ENCODE assay signal across 10 mouse cellular contexts in the genomic region with DNA sequence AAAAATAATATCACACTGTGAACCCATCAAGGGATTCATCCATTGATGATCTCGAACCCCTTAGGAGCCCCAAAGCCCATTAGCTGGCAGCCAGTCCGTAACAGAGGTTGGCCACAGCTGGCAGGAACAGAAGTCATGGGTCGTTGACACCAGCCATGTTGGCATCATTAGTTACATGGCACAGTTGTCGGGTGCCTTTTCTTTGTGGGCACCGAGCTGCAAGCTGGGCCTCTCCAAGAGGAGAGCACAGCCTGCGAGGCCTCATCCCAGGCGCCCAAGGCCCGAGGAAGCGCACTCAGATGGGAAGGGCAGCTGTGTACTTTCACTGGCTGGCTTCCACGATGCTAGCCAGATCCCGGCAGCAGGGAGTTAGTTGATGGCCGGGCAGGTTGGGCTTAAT.
DNase-seq lines count a peak whose midpoint lies in the region; ATAC-seq and TF ChIP-seq lines count a peak whose summit lies in the region.
"Had no signal": no experiment of that assay in that cellular context is flagged by ENCODE, and none has a peak within 500 bp of the region (broad histone marks: within the 10 kb centered on the region; RNA-seq: fewer than 3 reads in every experiment).

No protein-coding gene starts in this region.

- H3K27me3 ChIP-seq in cerebellum, adult 2 months (ENCODE audit: control insufficient read depth, insufficient read depth, low read length) = no peaks in the 10 kb centered on the region
- H3K27me3 ChIP-seq in heart, embryonic 14.5 days (ENCODE audit: control insufficient read depth, insufficient read depth, low read length) = no peaks in the 10 kb centered on the region
- no peaks in the 10 kb centered on the region for H3K27me3 ChIP-seq in lung, embryonic 14.5 days (ENCODE audit: insufficient read depth, low read length)
- no peaks in the 10 kb centered on the region for H3K27me3 ChIP-seq in stomach, embryonic 14.5 days (ENCODE audit: control insufficient read depth, insufficient read depth, low read length)
- H3K27me3 ChIP-seq: liver, embryonic 13.5 days had no signal

- no peak for TF ChIP-seq POLR2A in cerebellum, adult 2 months (IDR thresholded peaks at IDR 0.05; ENCODE audit: borderline replicate concordance, insufficient read depth, low read length)

- no peak overlapping the region for H3K4me2 ChIP-seq in heart, embryonic 14.5 days (ENCODE audit: low read length)
- no peak overlapping the region for H3K4me2 ChIP-seq in lung, embryonic 14.5 days
- no peak overlapping the region for H3K4me2 ChIP-seq in stomach, embryonic 14.5 days (replicated peaks; ENCODE audit: low read depth, low read length)
- H3K4me2 ChIP-seq: liver, embryonic 13.5 days had no signal

- H3K4me3 ChIP-seq in cerebellum, adult 2 months (replicated peaks; ENCODE audit: insufficient read depth, low read depth, low read length) = no peak overlapping the region
- no peak overlapping the region for H3K4me3 ChIP-seq in heart, embryonic 14.5 days (ENCODE audit: control insufficient read depth in 1 of 2, insufficient read depth in 1 of 2, low read depth in 1 of 2, low read length in 2 of 2)
- H3K4me3 ChIP-seq in lung, embryonic 14.5 days (ENCODE audit: low read depth, low read length) = no peak overlapping the region
- H3K4me3 ChIP-seq in stomach, embryonic 14.5 days (ENCODE audit: low read depth, low read length) = no peak overlapping the region
- H3K4me3 ChIP-seq: liver, embryonic 13.5 days had no signal

- WGBS in cerebellum, adult 2 months = 61% methylated on average over 12 of the region's 12 CpGs
- 71% methylated on average over 12 of the region's 12 CpGs for WGBS in heart, embryonic 14.5 days
- 73% methylated on average over 12 of the region's 12 CpGs for WGBS in lung, embryonic 14.5 days
- WGBS in stomach, embryonic 14.5 days = 66% methylated on average over 12 of the region's 12 CpGs

- H3K9me3 ChIP-seq in heart, embryonic 14.5 days (ENCODE audit: control insufficient read depth, low read length) = no peaks in the 10 kb centered on the region
- H3K9me3 ChIP-seq in lung, embryonic 14.5 days (ENCODE audit: low read depth, low read length) = no peaks in the 10 kb centered on the region
- H3K9me3 ChIP-seq in stomach, embryonic 14.5 days (ENCODE audit: control insufficient read depth, low read depth, low read length) = no peaks in the 10 kb centered on the region
- H3K9me3 ChIP-seq: liver, embryonic 13.5 days had no signal

- intact Hi-C loops in heart, postnatal 14 days (cut with DNase I) = no loop called here

- peaks cover 55% of the 10 kb centered on the region for H3K4me1 ChIP-seq in cerebellum, adult 2 months (ENCODE audit: control insufficient read depth, insufficient read depth, low read length)
- H3K4me1 ChIP-seq in heart, embryonic 14.5 days (ENCODE audit: control insufficient read depth in 2 of 2, insufficient read depth in 2 of 2, low read length in 2 of 2) = peaks cover 30 to 41% of the 10 kb centered on the region in 2 experiments
- H3K4me1 ChIP-seq in lung, embryonic 14.5 days (ENCODE audit: insufficient read depth) = peaks cover 7% of the 10 kb centered on the region; the same call in 1 of the 2 replicates
- peaks cover 16% of the 10 kb centered on the region for H3K4me1 ChIP-seq in stomach, embryonic 14.5 days (ENCODE audit: control insufficient read depth, insufficient read depth, low read length)

- ATAC-seq in heart, embryonic 14.5 days (ENCODE audit: insufficient number of reproducible peaks, insufficient read depth, low FRiP score, low read depth) = no peak
- ATAC-seq in lung, embryonic 14.5 days (ENCODE audit: insufficient read depth) = no peak
- no peak for ATAC-seq in stomach, embryonic 14.5 days (ENCODE audit: insufficient number of reproducible peaks, insufficient read depth, low FRiP score, low read depth)

- DNase-seq in cerebellum, postnatal 10 days = peak; percentile 54 to 70
- no peak for DNase-seq in cerebellum, adult 2 months
- DNase-seq in heart, postnatal 14 days = no peak
- DNase-seq in lung, embryonic 14.5 days = no peak
- DNase-seq in lung, adult 18-20 months = no peak
- no peak for DNase-seq in cerebellum, adult 11-12 months
- DNase-seq: liver, embryonic 13.5 days; right cerebral cortex, adult 18-20 months had no signal

- H3K27ac ChIP-seq in cerebellum, adult 2 months (ENCODE audit: insufficient read depth, low read length) = no peak overlapping the region
- peak overlapping the region; percentile 21 to 78; a peak in 3 of 4 replicates for H3K27ac ChIP-seq in heart, embryonic 14.5 days (replicated peaks in 1 of 2; ENCODE audit: control insufficient read depth in 1 of 2, insufficient read depth in 1 of 2, low read depth in 2 of 2, low read length in 2 of 2)
- H3K27ac ChIP-seq in lung, embryonic 14.5 days (ENCODE audit: low read depth) = peak overlapping the region; percentile 80; the same call in 1 of the 2 replicates
- peak overlapping the region; percentile 52; the same call in 1 of the 2 replicates for H3K27ac ChIP-seq in stomach, embryonic 14.5 days (ENCODE audit: low read length)

- H3K9ac ChIP-seq in heart, embryonic 14.5 days (ENCODE audit: low read length) = no peak overlapping the region
- H3K9ac ChIP-seq in lung, embryonic 14.5 days = no peak overlapping the region
- H3K9ac ChIP-seq in stomach, embryonic 14.5 days (replicated peaks; ENCODE audit: low read depth, low read length) = no peak overlapping the region
- H3K9ac ChIP-seq: liver, embryonic 13.5 days had no signal

- no peak for TF ChIP-seq CTCF in cerebellum, adult 2 months (IDR thresholded peaks at IDR 0.05; ENCODE audit: borderline replicate concordance, insufficient read depth, low read depth, low read length)
- no peak for TF ChIP-seq CTCF in lung, embryonic 14.5 days (IDR thresholded peaks at IDR 0.05; ENCODE audit: low read depth)

- 0 out of 2 replicates have a peak, but pooled peaks cover 4% of the 10 kb centered on the region for H3K36me3 ChIP-seq in heart, embryonic 14.5 days (ENCODE audit: control insufficient read depth, insufficient read depth, low read length)
- H3K36me3 ChIP-seq in lung, embryonic 14.5 days (ENCODE audit: insufficient read depth) = peaks cover 10% of the 10 kb centered on the region; the same call in 1 of the 2 replicates
- H3K36me3 ChIP-seq in stomach, embryonic 14.5 days (ENCODE audit: control insufficient read depth, insufficient read depth, low read length) = no peaks in the 10 kb centered on the region; the same call in 1 of the 2 replicates
- H3K36me3 ChIP-seq: liver, embryonic 13.5 days had no signal

Comparison
In these comparisons a context has a peak if more than half of its experiments do, and no peak if none do; other contexts are left out.
1. DNase-seq: peak in cerebellum, postnatal 10 days (2 of 2); none in cerebellum, adult 2 months (0 of 2), heart, postnatal 14 days (0 of 2), lung, embryonic 14.5 days (single experiment), lung, adult 18-20 months (0 of 2) and cerebellum, adult 11-12 months (single experiment).